Mouse (Mus musculus): Measurements from ENCODE around the gene Wdr73. TPM values are rescaled to one million over a fixed set of nuclear protein-coding genes. Genes with fewer than 3 reads are reported as not detected.

Gene Wdr73
- polyA plus RNA-seq, 1 experiment from 2014 or later: 44.0 TPM

- Histone ChIP-seq H3K4me2 (no peak overlapping the region), H3K27ac (ENCODE audit: low read depth, low read length) (no peak overlapping the region), H3K36me3 (ENCODE audit: control insufficient read depth, insufficient read depth, low read length) (no peaks in the 10 kb centered on the region), H3K27me3 (replicated peaks; ENCODE audit: control insufficient read depth, insufficient read depth, low read length) (no peaks in the 10 kb centered on the region), H3K9me3 (ENCODE audit: control insufficient read depth, low read length) (no peaks in the 10 kb centered on the region), H3K4me3 (ENCODE audit: low read depth, low read length) (no peak overlapping the region), H3K4me1 (replicated peaks; ENCODE audit: control insufficient read depth, insufficient read depth, low read length) (0 out of 2 replicates have a peak, but pooled peaks cover 2% of the 10 kb centered on the region), H3K9ac (ENCODE audit: low read depth, low read length) (no peak overlapping the region)
- DNase-seq (ENCODE audit: low spot score) (no peak), ATAC-seq (replicated peaks; ENCODE audit: low FRiP score) (no peak)
These were observed 45.8 kb downstream of the Wdr73 start for GRCm38 (mm10) chr7:80855316-80855715.

GRCm38 (mm10) chr7:80853218-80853617 lies 47.9 kb downstream of the Wdr73 start:
- H3K27me3 ChIP-seq (replicated peaks; ENCODE audit: control insufficient read depth, insufficient read depth, low read length): no peaks in the 10 kb centered on the region
- no peak for DNase-seq (ENCODE audit: low spot score)
- H3K4me2 ChIP-seq: no peak overlapping the region
- no peaks in the 10 kb centered on the region for H3K4me1 ChIP-seq (replicated peaks; ENCODE audit: control insufficient read depth, insufficient read depth, low read length)
- H3K4me3 ChIP-seq (ENCODE audit: low read depth, low read length): no peak overlapping the region
- no peak overlapping the region for H3K9ac ChIP-seq (ENCODE audit: low read depth, low read length)
- no peak overlapping the region for H3K27ac ChIP-seq (ENCODE audit: low read depth, low read length)
- no peaks in the 10 kb centered on the region for H3K36me3 ChIP-seq (ENCODE audit: control insufficient read depth, insufficient read depth, low read length)
- H3K9me3 ChIP-seq (ENCODE audit: control insufficient read depth, low read length): no peaks in the 10 kb centered on the region
- WGBS: 86% methylated on average over 3 of the region's 3 CpGs
- ATAC-seq (replicated peaks; ENCODE audit: low FRiP score): no peak

GRCm38 (mm10) chr7:80850520-80850919 lies 50.5 kb downstream of the Wdr73 start:
- no peaks in the 10 kb centered on the region for H3K9me3 ChIP-seq (ENCODE audit: control insufficient read depth, low read length)
- H3K4me1 ChIP-seq (replicated peaks; ENCODE audit: control insufficient read depth, insufficient read depth, low read length): no peaks in the 10 kb centered on the region
- no peaks in the 10 kb centered on the region for H3K27me3 ChIP-seq (replicated peaks; ENCODE audit: control insufficient read depth, insufficient read depth, low read length)
- ATAC-seq (replicated peaks; ENCODE audit: low FRiP score) (no peak), DNase-seq (ENCODE audit: low spot score) (no peak)
- H3K9ac ChIP-seq (ENCODE audit: low read depth, low read length): no peak overlapping the region
- no peaks in the 10 kb centered on the region for H3K36me3 ChIP-seq (ENCODE audit: control insufficient read depth, insufficient read depth, low read length)
- H3K27ac ChIP-seq (ENCODE audit: low read depth, low read length): no peak overlapping the region
- WGBS: 78% methylated on average over 5 of the region's 5 CpGs
- no peak overlapping the region for H3K4me3 ChIP-seq (ENCODE audit: low read depth, low read length)
- H3K4me2 ChIP-seq: no peak overlapping the region

GRCm38 (mm10) chr7:80849710-80850109 lies 51.4 kb downstream of the Wdr73 start:
- H3K4me2 ChIP-seq: no peak overlapping the region
- H3K4me1 ChIP-seq (replicated peaks; ENCODE audit: control insufficient read depth, insufficient read depth, low read length): no peaks in the 10 kb centered on the region
- peak; percentile 34; the same call in 1 of the 2 replicates for ATAC-seq (replicated peaks; ENCODE audit: low FRiP score)
- DNase-seq (ENCODE audit: low spot score): no peak
- H3K36me3 ChIP-seq (ENCODE audit: control insufficient read depth, insufficient read depth, low read length): no peaks in the 10 kb centered on the region
- no peak overlapping the region for H3K4me3 ChIP-seq (ENCODE audit: low read depth, low read length)
- H3K27me3 ChIP-seq (replicated peaks; ENCODE audit: control insufficient read depth, insufficient read depth, low read length): no peaks in the 10 kb centered on the region
- 30% methylated on average over 4 of the region's 4 CpGs for whole genome bisulfite sequencing
- H3K27ac ChIP-seq (ENCODE audit: low read depth, low read length): no peak overlapping the region
- no peaks in the 10 kb centered on the region for H3K9me3 ChIP-seq (ENCODE audit: control insufficient read depth, low read length)
- H3K9ac ChIP-seq (ENCODE audit: low read depth, low read length): no peak overlapping the region

DNA sequence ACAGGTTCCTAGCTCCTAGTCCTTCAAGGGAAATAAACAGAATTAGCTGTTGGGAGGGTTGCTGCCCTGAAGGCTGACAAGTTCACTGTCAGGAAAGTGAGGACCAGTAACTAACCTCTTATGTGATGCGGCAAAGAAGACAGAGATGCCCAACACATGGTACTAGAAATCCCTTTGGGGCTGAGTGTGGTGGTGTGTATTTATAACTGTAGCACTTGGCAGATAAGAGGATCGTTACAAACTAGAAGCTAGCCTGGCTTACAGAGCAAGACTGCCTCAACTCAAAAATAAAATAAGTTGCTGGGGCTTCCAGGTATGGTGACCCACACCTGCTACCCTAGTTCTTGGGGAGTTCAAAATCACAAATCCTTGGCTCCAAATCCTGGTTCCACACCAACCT lies 51.8 kb downstream of the Wdr73 start:
- Histone ChIP-seq H3K9me3 (ENCODE audit: control insufficient read depth, low read length) (no peaks in the 10 kb centered on the region), H3K36me3 (ENCODE audit: control insufficient read depth, insufficient read depth, low read length) (no peaks in the 10 kb centered on the region), H3K4me3 (ENCODE audit: low read depth, low read length) (no peak overlapping the region), H3K27ac (ENCODE audit: low read depth, low read length) (no peak overlapping the region), H3K9ac (ENCODE audit: low read depth, low read length) (no peak overlapping the region), H3K4me2 (no peak overlapping the region), H3K27me3 (replicated peaks; ENCODE audit: control insufficient read depth, insufficient read depth, low read length) (no peaks in the 10 kb centered on the region), H3K4me1 (replicated peaks; ENCODE audit: control insufficient read depth, insufficient read depth, low read length) (no peaks in the 10 kb centered on the region)
- no peak for DNase-seq (ENCODE audit: low spot score)
- ATAC-seq (replicated peaks; ENCODE audit: low FRiP score): no peak
- WGBS: 70% methylated on average over 2 of the region's 2 CpGs

GRCm38 (mm10) chr7:80846709-80847108 lies 54.4 kb downstream of the Wdr73 start:
- 79% methylated on average over 5 of the region's 5 CpGs for WGBS
- DNase-seq (ENCODE audit: low spot score) (no peak), ATAC-seq (replicated peaks; ENCODE audit: low FRiP score) (no peak)
- no peak overlapping the region for H3K27ac ChIP-seq (ENCODE audit: low read depth, low read length)
- H3K4me3 ChIP-seq (ENCODE audit: low read depth, low read length): no peak overlapping the region
- H3K27me3 ChIP-seq (replicated peaks; ENCODE audit: control insufficient read depth, insufficient read depth, low read length): no peaks in the 10 kb centered on the region
- no peaks in the 10 kb centered on the region for H3K4me1 ChIP-seq (replicated peaks; ENCODE audit: control insufficient read depth, insufficient read depth, low read length)
- H3K4me2 ChIP-seq: no peak overlapping the region
- H3K9ac ChIP-seq (ENCODE audit: low read depth, low read length): no peak overlapping the region
- no peaks in the 10 kb centered on the region for H3K36me3 ChIP-seq (ENCODE audit: control insufficient read depth, insufficient read depth, low read length)
- no peaks in the 10 kb centered on the region for H3K9me3 ChIP-seq (ENCODE audit: control insufficient read depth, low read length)

DNA sequence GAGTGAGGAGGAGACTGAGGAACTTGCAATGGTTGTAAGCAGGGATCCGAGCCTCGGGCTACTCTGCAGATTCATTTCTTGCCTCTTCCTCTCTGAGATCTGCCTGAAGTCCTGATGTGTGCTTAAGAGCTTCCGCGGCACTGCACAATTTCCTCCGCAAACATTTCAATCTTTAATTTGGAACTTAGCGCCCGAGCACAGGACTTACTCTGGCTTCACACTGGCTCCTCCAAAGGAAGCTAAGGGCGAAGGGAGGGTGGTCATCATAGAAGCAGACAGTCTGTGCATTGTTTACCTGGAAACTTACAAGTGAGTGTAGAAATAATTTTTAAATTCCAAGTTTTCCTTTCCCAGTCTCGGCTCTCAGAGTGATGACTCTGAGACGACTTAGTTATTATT lies 54.8 kb downstream of the Wdr73 start:
- WGBS: 84% methylated on average over 10 of the region's 10 CpGs
- ATAC-seq (replicated peaks; ENCODE audit: low FRiP score) (no peak), DNase-seq (ENCODE audit: low spot score) (no peak)
- no peak overlapping the region for H3K4me2 ChIP-seq
- no peaks in the 10 kb centered on the region for H3K36me3 ChIP-seq (ENCODE audit: control insufficient read depth, insufficient read depth, low read length)
- H3K9me3 ChIP-seq (ENCODE audit: control insufficient read depth, low read length): no peaks in the 10 kb centered on the region
- H3K27ac ChIP-seq (ENCODE audit: low read depth, low read length): no peak overlapping the region
- H3K4me1 ChIP-seq (replicated peaks; ENCODE audit: control insufficient read depth, insufficient read depth, low read length): no peaks in the 10 kb centered on the region
- H3K4me3 ChIP-seq (ENCODE audit: low read depth, low read length): no peak overlapping the region
- no peak overlapping the region for H3K9ac ChIP-seq (ENCODE audit: low read depth, low read length)
- H3K27me3 ChIP-seq (replicated peaks; ENCODE audit: control insufficient read depth, insufficient read depth, low read length): no peaks in the 10 kb centered on the region

DNA sequence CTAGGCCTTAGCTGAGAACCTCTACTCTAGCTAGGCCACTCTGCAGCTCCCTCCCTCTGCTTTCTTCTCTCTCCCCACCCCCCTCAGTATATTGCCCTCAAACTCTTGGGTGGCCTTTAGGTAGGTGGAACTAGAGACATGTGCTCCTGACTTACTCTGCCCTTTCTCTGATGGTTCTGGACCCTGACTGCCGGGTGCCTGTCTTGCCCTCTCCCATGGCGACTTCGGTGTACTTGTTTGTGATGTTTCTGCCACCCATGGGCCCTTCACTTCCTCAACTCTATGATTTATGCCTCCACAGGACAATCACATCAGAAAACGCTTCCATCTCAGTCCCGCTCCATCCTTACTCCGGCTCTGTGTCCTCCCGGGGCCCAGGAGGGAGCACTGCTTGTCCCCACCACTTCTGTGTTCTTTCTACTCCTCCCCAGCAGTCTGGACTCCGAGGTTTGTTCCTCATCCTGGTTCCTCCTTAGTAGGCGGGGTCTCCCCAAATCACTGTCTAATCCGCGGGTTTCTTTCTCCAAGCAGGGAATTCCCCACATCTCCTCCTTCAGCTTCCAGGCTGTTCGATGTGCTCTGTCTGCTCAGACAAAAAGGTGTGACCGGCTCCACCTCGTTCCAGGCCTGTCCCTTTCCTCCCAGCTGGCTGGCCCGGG lies 55.3 kb downstream of the Wdr73 start:
- WGBS: 68% methylated on average over 15 of the region's 15 CpGs
- ATAC-seq (replicated peaks; ENCODE audit: low FRiP score) (no peak), DNase-seq (ENCODE audit: low spot score) (no peak)
- Histone ChIP-seq H3K4me1 (replicated peaks; ENCODE audit: control insufficient read depth, insufficient read depth, low read length) (no peaks in the 10 kb centered on the region), H3K9me3 (ENCODE audit: control insufficient read depth, low read length) (no peaks in the 10 kb centered on the region), H3K36me3 (ENCODE audit: control insufficient read depth, insufficient read depth, low read length) (no peaks in the 10 kb centered on the region), H3K27ac (ENCODE audit: low read depth, low read length) (no peak overlapping the region), H3K27me3 (replicated peaks; ENCODE audit: control insufficient read depth, insufficient read depth, low read length) (no peaks in the 10 kb centered on the region), H3K4me2 (no peak overlapping the region), H3K4me3 (ENCODE audit: low read depth, low read length) (no peak overlapping the region), H3K9ac (ENCODE audit: low read depth, low read length) (no peak overlapping the region)

GRCm38 (mm10) chr7:80844691-80845090 lies 56.4 kb downstream of the Wdr73 start:
- Histone ChIP-seq H3K27me3 (replicated peaks; ENCODE audit: control insufficient read depth, insufficient read depth, low read length) (no peaks in the 10 kb centered on the region), H3K4me2 (no peak overlapping the region), H3K9ac (ENCODE audit: low read depth, low read length) (no peak overlapping the region), H3K4me3 (ENCODE audit: low read depth, low read length) (no peak overlapping the region), H3K4me1 (replicated peaks; ENCODE audit: control insufficient read depth, insufficient read depth, low read length) (no peaks in the 10 kb centered on the region), H3K9me3 (ENCODE audit: control insufficient read depth, low read length) (no peaks in the 10 kb centered on the region), H3K27ac (ENCODE audit: low read depth, low read length) (no peak overlapping the region), H3K36me3 (ENCODE audit: control insufficient read depth, insufficient read depth, low read length) (no peaks in the 10 kb centered on the region)
- 86% methylated on average over 12 of the region's 12 CpGs for WGBS
- ATAC-seq (replicated peaks; ENCODE audit: low FRiP score) (no peak), DNase-seq (ENCODE audit: low spot score) (no peak)
